Mouse (Mus musculus) spleen, adult 2 months (tissue): ENCODE measurements around the gene Calhm2. TPM values are rescaled to one million over a fixed set of nuclear protein-coding genes. Genes with fewer than 3 reads are reported as not detected.

ENCODE experiments used
- DNase-seq, 2 experiments: peaks; one replicate each; pipeline versions ENCODE4 v3.0.0 to v3.0.0-alpha.2; 2012 to 2021; ENCODE audit warnings: low spot score in 2 of 2, low read depth in 1 of 2
- H3K27ac ChIP-seq: fragments of 200-500 bp; 2 replicates; pipeline ENCODE4 v1.5.1; 2012; ENCODE audit warnings: low read length, inconsistent platforms; ENCODE audit not compliant: insufficient read depth
- H3K27me3 ChIP-seq: fragments of 200-500 bp; 2 replicates; pipeline ENCODE4 v1.6.1; 2012; ENCODE audit warnings: mild to moderate bottlenecking, moderate library complexity, low read length, inconsistent platforms; ENCODE audit not compliant: control insufficient read depth, insufficient read depth
- H3K36me3 ChIP-seq: fragments of 200-500 bp; 2 replicates; pipeline ENCODE4 v1.6.1; 2012; ENCODE audit warnings: mild to moderate bottlenecking, low read length, inconsistent platforms; ENCODE audit not compliant: control insufficient read depth, insufficient read depth
- H3K4me1 ChIP-seq: fragments of 200-500 bp; 2 replicates; pipeline ENCODE4 v1.6.1; 2011; ENCODE audit warnings: inconsistent platforms; ENCODE audit not compliant: control insufficient read depth, insufficient read depth, insufficient read length
- H3K4me3 ChIP-seq: fragments of 200-500 bp; 2 replicates; pipeline ENCODE4 v1.5.1; 2011; ENCODE audit warnings: mild to moderate bottlenecking, inconsistent platforms; ENCODE audit not compliant: insufficient read depth, insufficient read length; ENCODE audit errors: extremely low read depth
- CTCF ChIP-seq: fragments of 200-500 bp; IDR thresholded peaks from 2 replicates; pipeline ENCODE4 v1.5.1; 2011; ENCODE audit warnings: mild to moderate bottlenecking, inconsistent platforms; ENCODE audit not compliant: insufficient read depth, insufficient read length, insufficient replicate concordance; ENCODE audit errors: extremely low read depth
- POLR2A ChIP-seq: fragments of 200-500 bp; IDR thresholded peaks from 2 replicates; pipeline ENCODE4 v1.6.1; 2011; ENCODE audit warnings: low read depth, low read length, inconsistent platforms
- WGBS: fragments of 180-500 bp; shearing (Covaris S2); methylation state at CpG from one replicate; pipeline ENCODE4 v1.1.7; 2018; 5-methylcytosine and 5-hydroxymethylcytosine counted together
- polyA plus RNA-seq: library from polyadenylated mRNA; depleted of rRNA; stranded (reverse); fragments of >200 nt; gene quantifications from 2 replicates; pipeline ENCODE4 v1.2.3, GENCODE M21; 2012

Gene Calhm2
- polyA plus RNA-seq, 1 experiment: 46.0 TPM

DNA sequence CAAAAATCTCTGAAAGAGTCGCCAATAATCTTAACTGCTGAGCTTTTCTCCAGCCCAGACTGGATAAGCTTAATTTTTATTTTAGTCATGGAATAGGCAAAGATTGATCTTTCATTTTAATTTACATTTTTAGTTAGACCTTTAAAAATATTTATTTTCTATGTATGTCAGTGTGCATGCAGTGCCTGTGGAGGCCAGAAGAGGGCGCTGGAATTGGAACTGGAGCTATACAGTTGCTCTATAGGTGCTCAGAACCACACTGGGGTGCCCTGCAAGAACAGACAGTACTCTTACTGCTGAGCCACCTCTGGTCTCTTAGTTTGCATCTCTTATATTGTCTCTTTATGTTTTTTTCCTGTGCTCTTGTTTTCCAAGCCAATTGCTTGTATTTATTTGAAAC lies 15.3 kb downstream of the Calhm2 start:
- WGBS: 44% methylated on average over 2 of the region's 2 CpGs
- no peaks in the 10 kb centered on the region for H3K27me3 ChIP-seq
- peaks cover 3% of the 10 kb centered on the region; the same call in 1 of the 2 replicates for H3K4me1 ChIP-seq
- H3K4me3 ChIP-seq: no peak overlapping the region
- H3K36me3 ChIP-seq: peaks cover 23% of the 10 kb centered on the region
- TF ChIP-seq POLR2A (no peak), CTCF (peak; percentile 63; the same call in 1 of the 2 replicates)
- H3K27ac ChIP-seq: no peak overlapping the region
- peak in 1 of 2 experiments; percentile 48 for DNase-seq

DNA sequence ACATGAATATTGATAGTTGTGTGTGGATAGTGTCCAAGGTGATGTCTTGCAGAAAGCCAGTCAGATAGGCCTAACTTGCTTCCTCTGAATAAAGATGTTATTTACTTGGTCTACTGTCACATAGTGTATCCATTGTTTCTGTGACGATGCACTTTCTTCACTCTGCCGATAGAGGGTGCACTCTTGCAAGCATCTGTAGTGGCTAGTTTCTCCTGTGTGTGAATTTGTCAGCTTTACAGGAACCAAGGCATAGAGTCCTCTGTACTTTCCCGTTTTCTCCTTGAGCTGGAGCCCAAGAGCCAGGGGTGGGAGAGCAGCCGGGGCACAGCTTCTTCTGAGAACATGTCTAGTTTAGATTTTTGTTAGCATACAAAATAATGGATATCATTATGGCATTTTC lies 17.0 kb downstream of the Calhm2 start:
- peaks cover 15% of the 10 kb centered on the region for H3K36me3 ChIP-seq

DNA sequence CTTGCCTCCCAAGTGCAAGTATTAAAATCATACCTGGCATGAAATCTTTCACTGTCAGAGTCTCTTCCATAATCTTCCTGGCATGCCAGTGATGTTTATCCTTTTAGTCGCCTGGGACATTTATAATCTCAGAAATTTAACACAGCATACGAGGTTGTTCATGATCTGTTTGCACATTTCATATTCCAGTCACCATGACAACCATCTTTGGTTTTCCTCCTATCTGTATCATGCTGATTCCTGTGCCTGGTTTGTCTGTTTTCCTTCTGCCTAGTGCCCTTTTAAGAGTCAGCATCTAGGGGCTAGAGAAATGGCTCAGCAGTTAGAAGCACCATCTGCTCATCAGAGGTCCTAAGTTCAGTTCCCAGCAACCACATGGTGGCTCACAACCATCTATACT lies 19.5 kb downstream of the Calhm2 start:
- peaks cover 19% of the 10 kb centered on the region; the same call in 1 of the 2 replicates for H3K36me3 ChIP-seq
- H3K4me1 ChIP-seq: no peaks in the 10 kb centered on the region
- no peak overlapping the region for H3K4me3 ChIP-seq
- H3K27ac ChIP-seq: no peak overlapping the region
- no peak for DNase-seq
- 78% methylated on average over 2 of the region's 2 CpGs for WGBS
- TF ChIP-seq POLR2A (no peak), CTCF (no peak)
- H3K27me3 ChIP-seq: no peaks in the 10 kb centered on the region

More for the DNA sequence above, 17.0 kb downstream of the Calhm2 start:
- peaks cover 3% of the 10 kb centered on the region; the same call in 1 of the 2 replicates for H3K4me1 ChIP-seq
- H3K27me3 ChIP-seq: no peaks in the 10 kb centered on the region
- H3K27ac ChIP-seq: no peak overlapping the region
- 37% methylated on average over 4 of the region's 4 CpGs for WGBS
- no peak overlapping the region for H3K4me3 ChIP-seq
- TF ChIP-seq POLR2A: no peak
- TF ChIP-seq CTCF: peak; percentile 51; the same call in 1 of the 2 replicates
- no peak for DNase-seq

DNA sequence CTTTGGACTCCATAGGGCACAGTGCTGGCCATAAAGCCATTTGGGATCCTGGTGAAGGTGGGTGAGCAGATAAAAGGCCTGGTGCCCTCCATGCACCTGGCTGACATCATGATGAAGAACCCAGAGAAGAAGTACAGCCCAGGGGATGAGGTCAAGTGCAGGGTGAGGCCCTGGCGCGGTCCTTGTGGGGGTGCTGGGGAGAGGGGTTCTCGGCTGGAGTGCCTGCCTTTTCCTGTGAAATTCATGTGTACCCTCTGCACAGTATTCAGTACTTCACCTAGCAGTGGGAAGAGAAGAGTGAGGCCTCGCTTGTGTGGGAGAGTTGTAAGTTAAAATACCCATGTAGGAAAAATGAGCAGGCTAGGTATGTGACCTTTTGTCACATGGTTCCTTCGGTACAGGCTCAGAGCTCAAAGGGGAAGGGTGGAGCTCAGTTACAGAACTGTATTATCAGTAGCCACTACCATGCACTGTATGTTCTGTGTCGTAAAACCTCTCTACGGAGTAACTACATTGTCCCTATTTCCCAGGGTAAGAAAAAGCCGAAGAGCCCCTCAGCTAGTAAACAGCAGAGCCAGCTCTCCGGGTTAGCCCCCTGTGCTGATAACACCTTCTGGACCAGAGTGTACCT lies 33.3 kb downstream of the Calhm2 start:
- TF ChIP-seq CTCF (no peak), POLR2A (no peak)
- no peaks in the 10 kb centered on the region for H3K4me1 ChIP-seq
- WGBS: 94% methylated on average over 9 of the region's 9 CpGs
- H3K27ac ChIP-seq: no peak overlapping the region
- H3K27me3 ChIP-seq: no peaks in the 10 kb centered on the region
- DNase-seq: no peak
- no peak overlapping the region for H3K4me3 ChIP-seq
- peaks cover 66% of the 10 kb centered on the region for H3K36me3 ChIP-seq

DNA sequence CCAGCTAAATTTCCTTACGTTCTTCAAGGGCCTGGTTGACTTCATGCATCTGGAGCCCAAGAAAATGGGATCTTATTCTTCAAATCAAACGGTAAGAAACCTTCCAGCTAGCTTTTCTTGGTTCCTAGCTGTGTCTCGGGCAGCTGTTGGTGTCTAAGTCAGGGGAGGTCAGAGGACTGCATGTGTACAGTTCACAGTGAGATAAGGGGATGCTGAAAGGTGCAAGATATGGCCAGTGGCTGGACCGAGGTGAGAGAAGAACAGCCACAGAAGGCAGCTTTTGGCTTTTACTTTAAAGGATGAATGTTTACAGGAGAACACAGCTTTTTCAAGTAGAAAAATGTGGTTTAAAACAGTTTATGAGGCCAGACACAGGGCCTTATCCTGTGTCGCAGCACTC lies 37.0 kb downstream of the Calhm2 start:
- 86% methylated on average over 5 of the region's 5 CpGs for WGBS
- Histone ChIP-seq H3K36me3 (peaks cover 55% of the 10 kb centered on the region), H3K27ac (no peak overlapping the region), H3K27me3 (no peaks in the 10 kb centered on the region), H3K4me3 (no peak overlapping the region), H3K4me1 (no peaks in the 10 kb centered on the region)
- TF ChIP-seq CTCF: no peak
- no peak for DNase-seq

DNA sequence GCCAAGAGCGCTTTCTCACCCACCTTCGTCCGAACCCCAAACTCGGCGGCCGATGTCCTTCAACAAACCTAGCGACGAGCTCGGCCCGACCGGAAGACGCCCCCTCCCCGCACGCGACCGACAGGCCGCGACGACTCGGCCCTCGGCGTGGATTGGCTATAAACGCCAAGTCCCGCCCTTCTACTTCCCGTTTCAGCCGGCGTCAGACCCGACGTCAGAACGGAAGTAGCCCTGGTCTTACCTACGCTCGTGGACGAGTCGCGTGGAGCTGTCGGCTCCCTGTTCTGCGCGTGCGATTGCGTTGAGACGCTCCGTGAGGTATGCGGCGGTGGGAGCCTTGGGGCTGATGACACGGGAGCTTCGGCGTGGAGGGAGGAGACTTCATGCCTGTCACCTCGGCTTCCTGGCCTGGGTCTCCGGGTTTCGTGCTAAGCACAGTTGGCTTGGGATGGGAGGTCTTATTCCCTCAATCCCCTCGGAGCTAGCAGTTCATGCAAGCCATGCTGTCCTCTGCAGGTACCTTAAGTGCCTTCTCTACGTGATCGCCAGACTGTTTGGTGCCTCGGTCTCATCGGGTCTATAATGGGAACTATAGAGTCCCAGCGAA lies 47.4 kb downstream of the Calhm2 start, which contains the start of the genes Usmg5 and Pdcd11:
Gene Usmg5, minus strand, starts transcription at position 98 of the 607 bp plus-strand sequence.
Gene Pdcd11, plus strand, starts transcription at position 219 of the 607 bp plus-strand sequence.
- no peak for TF ChIP-seq CTCF
- TF ChIP-seq POLR2A: peak; percentile 70; the same call in 1 of the 2 replicates
- DNase-seq: peak; percentile 90 to 95
- peaks cover 2% of the 10 kb centered on the region; the same call in 1 of the 2 replicates for H3K4me1 ChIP-seq
- under 1% methylated on average over 55 of the region's 56 CpGs for WGBS
- peak within 1 kb of the TSS; percentile 77 for H3K4me3 ChIP-seq
- no peaks in the 10 kb centered on the region for H3K27me3 ChIP-seq
- peaks cover 7% of the 10 kb centered on the region for H3K36me3 ChIP-seq
- peak within 1 kb of the TSS; percentile 65 for H3K27ac ChIP-seq
